In genomic region chr10:111014476-111014875, GRCm38 (mm10) we compare ENCODE assay signal across 15 mouse cellular contexts. TPM values are rescaled to one million over a fixed set of nuclear protein-coding genes. Genes with fewer than 3 reads are reported as not detected.
DNase-seq lines count a peak whose midpoint lies in the region; ATAC-seq and TF ChIP-seq lines count a peak whose summit lies in the region.
"Had no signal": no experiment of that assay in that cellular context is flagged by ENCODE, and none has a peak within 500 bp of the region (broad histone marks: within the 10 kb centered on the region; RNA-seq: fewer than 3 reads in every experiment).

No protein-coding gene starts in this region.

- no peaks in the 10 kb centered on the region for H3K4me1 ChIP-seq in heart, adult 2 months (ENCODE audit: control insufficient read depth, insufficient read depth, low read length)
- H3K4me1 ChIP-seq in heart, embryonic 10.5 days, result no peaks in the 10 kb centered on the region
- no peaks in the 10 kb centered on the region for H3K4me1 ChIP-seq in hindbrain, embryonic 14.5 days (replicated peaks; ENCODE audit: control insufficient read depth, insufficient read depth, low read length)
- 0 out of 2 replicates have a peak, but pooled peaks cover 2% of the 10 kb centered on the region for H3K4me1 ChIP-seq in forebrain, postnatal 0 days (ENCODE audit: insufficient read depth)

- H3K4me3 ChIP-seq in heart, adult 2 months, result no peak overlapping the region
- H3K4me3 ChIP-seq in heart, embryonic 10.5 days, result no peak overlapping the region
- H3K4me3 ChIP-seq in hindbrain, embryonic 14.5 days (replicated peaks; ENCODE audit: low read length), result no peak overlapping the region
- H3K4me3 ChIP-seq in forebrain, postnatal 0 days (ENCODE audit: low read depth, low read length), result no peak overlapping the region
- H3K4me3 ChIP-seq: erythroblast, embryonic 14.5 days had no signal

- WGBS in heart, adult 2 months, result 42% methylated on average over 17 of the region's 17 CpGs
- whole genome bisulfite sequencing in heart, embryonic 10.5 days, result 84% methylated on average over 17 of the region's 17 CpGs
- 85% methylated on average over 17 of the region's 17 CpGs for WGBS in hindbrain, embryonic 14.5 days
- WGBS in forebrain, postnatal 0 days, result 63% methylated on average over 17 of the region's 17 CpGs

- no peaks in the 10 kb centered on the region for H3K27me3 ChIP-seq in heart, adult 2 months (ENCODE audit: control insufficient read depth, insufficient read depth, low read length)
- no peaks in the 10 kb centered on the region for H3K27me3 ChIP-seq in heart, embryonic 10.5 days (ENCODE audit: insufficient read depth, poor library complexity, severe bottlenecking)
- H3K27me3 ChIP-seq in hindbrain, embryonic 14.5 days (ENCODE audit: control insufficient read depth, insufficient read depth, low read length), result no peaks in the 10 kb centered on the region
- H3K27me3 ChIP-seq in forebrain, postnatal 0 days (ENCODE audit: insufficient read depth, low read length), result no peaks in the 10 kb centered on the region

- DNase-seq in heart, adult 2 months, result peak; percentile 54 to 69
- DNase-seq in heart, embryonic 10.5 days (ENCODE audit: low spot score), result no peak
- DNase-seq in right cerebral cortex, postnatal 14 days, result peak; percentile 40
- DNase-seq in right cerebral cortex, adult 18-20 months, result no peak
- DNase-seq in layer of hippocampus, postnatal 10 days (ENCODE audit: low spot score in 2 of 2), result peak; percentile 54 to 56
- no peak for DNase-seq in hindbrain, embryonic 14.5 days (ENCODE audit: low spot score)
- DNase-seq in forebrain, postnatal 0 days, result no peak
- DNase-seq: cerebellum, adult 18-20 months; embryo, embryonic 11 days; thymus, postnatal 25 days had no signal

- H3K9me3 ChIP-seq in heart, embryonic 10.5 days, result no peaks in the 10 kb centered on the region
- no peaks in the 10 kb centered on the region for H3K9me3 ChIP-seq in hindbrain, embryonic 14.5 days (ENCODE audit: control insufficient read depth, low read length)
- no peaks in the 10 kb centered on the region for H3K9me3 ChIP-seq in forebrain, postnatal 0 days (ENCODE audit: low read length)

- no peak overlapping the region for H3K27ac ChIP-seq in heart, adult 2 months
- no peak overlapping the region for H3K27ac ChIP-seq in heart, embryonic 10.5 days
- H3K27ac ChIP-seq in hindbrain, embryonic 14.5 days, result no peak overlapping the region
- no peak overlapping the region for H3K27ac ChIP-seq in forebrain, postnatal 0 days (ENCODE audit: low read depth, low read length)
- H3K27ac ChIP-seq: macrophage had no signal

- H3K4me2 ChIP-seq in hindbrain, embryonic 14.5 days (replicated peaks), result no peak overlapping the region
- H3K4me2 ChIP-seq in forebrain, postnatal 0 days (ENCODE audit: low read depth), result no peak overlapping the region

- no peak for TF ChIP-seq EP300 in heart, adult 2 months (IDR thresholded peaks at IDR 0.05; ENCODE audit: insufficient read depth, low read depth, low read length)

- no peak overlapping the region for H3K9ac ChIP-seq in heart, adult 2 months (ENCODE audit: low read depth, low read length)
- no peak overlapping the region for H3K9ac ChIP-seq in hindbrain, embryonic 14.5 days
- no peak overlapping the region for H3K9ac ChIP-seq in forebrain, postnatal 0 days

- no peaks in the 10 kb centered on the region for H3K36me3 ChIP-seq in heart, adult 2 months (ENCODE audit: control insufficient read depth, insufficient read depth, low read length)
- no peaks in the 10 kb centered on the region for H3K36me3 ChIP-seq in heart, embryonic 10.5 days
- H3K36me3 ChIP-seq in hindbrain, embryonic 14.5 days (replicated peaks; ENCODE audit: control insufficient read depth, insufficient read depth), result no peaks in the 10 kb centered on the region
- no peaks in the 10 kb centered on the region for H3K36me3 ChIP-seq in forebrain, postnatal 0 days (ENCODE audit: insufficient read depth)

- TF ChIP-seq POLR2A in heart, adult 2 months (IDR thresholded peaks at IDR 0.05; ENCODE audit: insufficient read depth, low read depth, low read length), result no peak

- intact Hi-C loops in heart, adult 2 months (cut with DNase I), result loop anchor here (2.0 kb wide), 1 partner anchor 32 kb away; no protein-coding TSS in a partner anchor

- no peak for TF ChIP-seq CTCF in heart, adult 2 months (IDR thresholded peaks at IDR 0.05)
- TF ChIP-seq CTCF in forebrain, postnatal 0 days (IDR thresholded peaks at IDR 0.05; ENCODE audit: low read depth), result no peak

- ATAC-seq in hindbrain, embryonic 14.5 days (ENCODE audit: low FRiP score), result no peak
- ATAC-seq in forebrain, postnatal 0 days, result no peak
- ATAC-seq: activated CD4-positive, CD25-positive, alpha-beta regulatory T cell, adult 4 months; CD4-positive, CD25-positive, alpha-beta regulatory T cell, adult 4 months; intestine, postnatal 0 days had no signal

- no peaks in the 10 kb centered on the region for H3K79me2 ChIP-seq in heart, adult 2 months (replicated peaks; ENCODE audit: control insufficient read depth, insufficient read depth, low read length)

RNA-seq across cellular contexts. Expression of gene Zdhhc17, which starts 4.5 kb away (rescaled TPM):
- total RNA-seq in heart, adult 2 months (2021), result 10 to 100 TPM; 20.5 to 27.6 TPM
- 19.0 and 32.2 TPM in 2 replicates for polyA plus RNA-seq in heart, adult 2 months (2012; rRNA removed)
- 20.9 and 21.7 TPM in 2 replicates for polyA plus RNA-seq in heart, embryonic 10.5 days (2016; fragmentation: Nextera tagmentation; extraction: Ambion mirVana)
- total RNA-seq in layer of hippocampus, postnatal 10 days (2021), result 10 to 100 TPM; 75.4 to 82.2 TPM
- 62.1 and 68.1 TPM in 2 replicates for polyA plus RNA-seq in hindbrain, embryonic 14.5 days (2014; fragmentation: Nextera tagmentation; extraction: Ambion mirVana)
- 66.9 and 71.6 TPM in 2 replicates for total RNA-seq in forebrain, postnatal 0 days (2014; rRNA removed)
- 31.1 and 41.7 TPM in 2 replicates for polyA plus RNA-seq in forebrain, postnatal 0 days (2015; fragmentation: Nextera tagmentation; extraction: Ambion mirVana)
- polyA plus RNA-seq: erythroblast, embryonic 14.5 days had no signal

Comparison
In these comparisons a context has a peak if more than half of its experiments do, and no peak if none do; other contexts are left out.
1. DNase-seq: peak in heart, adult 2 months (2 of 2), right cerebral cortex, postnatal 14 days (single experiment) and layer of hippocampus, postnatal 10 days (2 of 2); none in heart, embryonic 10.5 days (single experiment), right cerebral cortex, adult 18-20 months (single experiment), hindbrain, embryonic 14.5 days (single experiment) and forebrain, postnatal 0 days (single experiment).